Mouse (Mus musculus) heart, postnatal 0 days (tissue): ENCODE data around the gene Cttn.

ENCODE experiments used
- CTCF ChIP-seq: IDR thresholded peaks from 2 replicates; pipeline ENCODE4 v1.5.1; 2016; ENCODE audit warnings: antibody characterized with exemption, control low read depth, low read depth
- EP300 ChIP-seq: IDR thresholded peaks from 2 replicates; pipeline ENCODE4 v1.6.1; 2016; ENCODE audit warnings: antibody characterized with exemption, low read depth

- TF ChIP-seq CTCF (no peak), EP300 (no peak)
These were observed 36.0 kb upstream of the Cttn start for GRCm38 (mm10) chr7:144506807-144507206.
